Mouse (Mus musculus) lung, postnatal 10 days (tissue): ENCODE data around the gene Prmt8.

Source experiments
- DNase-seq: peaks from one replicate; pipeline ENCODE4 v3.0.0; 2021

Gene Prmt8

DNA sequence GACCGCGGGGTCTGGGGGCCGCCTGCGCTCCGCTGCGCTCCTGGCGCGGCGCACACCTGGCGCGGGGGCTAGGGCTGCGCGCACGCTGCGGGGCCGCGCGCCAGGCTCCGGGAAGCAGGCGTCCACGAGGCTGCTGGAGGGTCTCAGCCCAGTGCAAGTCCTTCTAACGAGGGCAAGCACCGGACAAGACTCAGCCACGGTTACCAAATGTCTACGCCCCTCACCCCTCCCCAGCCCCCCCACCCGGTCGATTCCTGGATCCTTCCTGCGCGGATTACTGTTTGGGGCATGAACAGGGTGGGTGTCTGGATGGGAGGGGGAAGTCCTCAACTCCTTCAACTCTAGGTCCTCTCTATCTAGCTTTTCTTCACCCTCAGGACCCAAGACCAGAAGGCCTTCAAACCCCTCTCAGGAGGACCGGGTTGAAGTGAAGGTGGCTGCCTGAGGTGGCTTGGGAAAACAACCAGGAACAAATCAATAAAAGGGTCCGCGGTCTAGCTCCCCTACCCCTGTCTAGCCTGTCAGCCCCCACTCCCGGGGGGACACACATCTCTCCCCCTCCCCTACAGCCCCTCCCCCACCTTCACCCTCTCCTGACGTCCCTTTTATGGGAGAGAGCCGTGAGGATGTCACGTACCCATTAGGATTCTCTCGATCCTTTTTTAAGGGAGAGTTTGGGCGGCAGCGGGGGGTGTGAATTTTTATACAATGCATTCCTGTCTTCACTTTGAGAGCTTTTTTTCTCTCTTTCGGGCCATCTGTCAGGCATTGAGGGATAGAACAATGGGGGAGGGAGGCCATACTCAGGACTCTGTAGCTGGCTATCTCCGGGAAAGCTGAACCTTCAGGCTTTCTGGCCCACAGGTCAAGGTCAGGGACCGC, at the start of gene Prmt8:
TSS of gene Prmt8 (minus strand) at position 198 of the 882 bp plus-strand sequence.
- DNase-seq, result no peak

DNA sequence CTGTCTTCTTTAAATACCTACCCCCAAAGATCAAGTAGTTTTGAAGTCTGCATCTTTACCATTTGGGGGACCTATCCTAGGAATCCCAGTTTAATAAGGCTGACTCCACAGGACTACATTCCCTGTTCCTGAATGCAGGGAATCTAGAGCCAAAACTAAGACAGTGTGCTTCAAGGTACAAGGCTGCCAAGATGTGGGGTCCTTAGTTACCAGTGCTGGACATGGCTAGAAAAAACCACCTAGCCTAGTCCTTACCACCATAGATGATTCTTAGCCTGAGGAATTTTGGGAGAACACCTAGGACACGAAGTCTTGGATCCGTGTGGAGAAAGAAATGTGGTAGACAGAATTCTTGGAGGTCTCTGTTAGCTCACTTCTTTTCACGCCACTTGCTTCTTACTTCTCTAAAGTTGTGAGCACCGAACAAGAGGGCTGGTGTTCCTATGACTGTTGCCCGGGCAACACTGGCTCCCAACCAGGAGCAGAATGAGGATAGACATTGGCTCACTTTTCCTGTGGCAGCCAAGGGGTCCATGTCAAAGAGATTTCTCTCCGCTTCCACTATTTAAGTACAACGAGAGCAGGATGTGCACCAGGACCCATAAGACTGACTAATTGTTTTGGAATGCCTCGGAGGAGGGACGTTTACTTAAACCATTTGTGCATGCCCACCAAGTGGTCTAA, 33.9 kb upstream of the Prmt8 start:
- DNase-seq, result no peak

DNA sequence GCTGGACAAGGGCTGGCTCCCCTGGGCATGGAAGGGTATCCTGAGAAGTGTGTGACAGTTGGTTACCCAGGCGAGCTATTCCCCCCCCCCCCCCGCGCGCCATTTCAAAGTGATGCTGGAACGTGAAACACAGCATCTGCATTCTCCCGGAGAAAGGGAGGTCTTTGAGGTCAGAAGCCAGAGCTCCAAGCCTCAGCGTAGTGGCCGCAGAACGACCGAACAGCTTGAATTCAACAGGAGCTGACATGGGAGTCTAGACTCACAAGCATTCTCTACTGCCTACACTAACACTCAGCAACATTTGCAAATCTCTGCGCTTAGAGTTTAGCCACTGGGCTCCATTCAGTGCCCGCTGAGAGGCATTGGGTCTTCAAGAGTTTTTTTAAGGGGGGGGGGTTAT, 32.9 kb upstream of the Prmt8 start:
- no peak for DNase-seq

DNA sequence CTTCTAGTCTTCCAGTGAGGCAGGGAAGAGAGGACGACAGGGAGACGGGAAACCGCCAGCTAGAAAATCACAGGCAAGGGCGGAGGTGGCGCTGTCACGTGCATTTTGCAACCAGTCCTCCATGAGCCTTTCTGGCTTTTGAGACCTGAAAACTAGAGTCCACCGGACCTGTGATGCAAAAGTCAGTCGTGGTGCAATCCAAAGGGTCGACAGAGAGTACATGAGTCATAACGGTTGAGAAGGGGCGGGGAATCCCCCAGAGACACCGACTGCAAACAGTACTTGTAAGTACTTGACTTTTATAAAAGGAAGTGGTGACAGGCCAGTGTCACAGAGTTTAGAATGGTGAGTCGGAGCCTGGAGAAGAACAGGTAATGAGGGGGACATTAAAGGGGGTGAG, 20.8 kb upstream of the Prmt8 start:
- peak; percentile 38 for DNase-seq

DNA sequence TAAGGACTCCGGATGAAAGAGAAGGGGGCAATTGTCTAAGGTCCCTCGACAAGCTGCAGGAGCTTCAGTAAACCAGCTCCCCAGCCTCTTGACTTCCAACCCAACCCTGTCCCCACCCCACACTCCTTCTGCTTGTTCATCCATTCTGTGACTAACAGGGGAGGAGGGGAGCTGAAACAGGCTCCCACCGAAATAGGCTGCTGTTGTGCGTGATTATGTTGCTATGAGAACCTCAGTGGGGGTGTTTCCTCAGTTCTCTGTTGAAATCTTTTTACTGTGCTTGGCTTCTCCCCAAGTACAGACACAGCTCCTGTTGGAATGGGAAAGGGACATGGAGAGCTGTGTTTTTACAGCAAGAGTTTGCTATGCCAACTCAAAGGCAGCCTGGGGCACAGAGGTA, 1.5 kb upstream of the Prmt8 start:
- no peak for DNase-seq

DNA sequence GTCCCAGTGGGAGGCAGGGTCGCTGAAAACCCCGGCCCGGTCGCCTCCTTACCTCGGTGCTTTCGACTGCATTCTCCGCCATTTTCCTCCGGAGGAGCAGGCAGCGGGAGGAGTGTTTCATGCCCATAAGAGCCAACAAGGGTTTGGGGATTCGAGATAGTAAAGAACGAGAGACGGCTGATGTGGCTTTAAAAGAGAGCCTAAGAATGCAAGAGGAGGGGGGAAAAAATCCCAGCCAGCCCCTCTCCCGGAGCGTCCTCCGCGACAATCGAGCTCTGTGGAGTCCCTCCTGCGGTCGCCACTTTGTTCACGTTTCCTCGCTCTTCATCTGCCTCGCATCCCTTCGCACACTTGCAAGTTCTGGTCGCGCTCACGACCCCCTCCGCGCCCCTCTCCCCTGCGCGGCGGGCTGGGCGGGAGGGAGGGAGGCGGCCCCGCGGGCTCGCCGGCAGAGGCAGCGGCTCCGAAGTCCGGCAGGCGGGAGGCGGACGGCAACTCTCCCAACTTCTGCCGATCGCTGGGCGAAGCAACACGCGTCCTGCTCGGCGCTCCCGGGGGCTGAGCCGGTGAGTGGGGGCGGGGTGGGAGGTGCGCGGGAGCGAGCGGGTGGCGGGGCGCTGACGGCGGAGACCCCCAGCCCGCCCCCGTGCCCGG, 524 bp downstream of the Prmt8 start:
- no peak for DNase-seq

DNA sequence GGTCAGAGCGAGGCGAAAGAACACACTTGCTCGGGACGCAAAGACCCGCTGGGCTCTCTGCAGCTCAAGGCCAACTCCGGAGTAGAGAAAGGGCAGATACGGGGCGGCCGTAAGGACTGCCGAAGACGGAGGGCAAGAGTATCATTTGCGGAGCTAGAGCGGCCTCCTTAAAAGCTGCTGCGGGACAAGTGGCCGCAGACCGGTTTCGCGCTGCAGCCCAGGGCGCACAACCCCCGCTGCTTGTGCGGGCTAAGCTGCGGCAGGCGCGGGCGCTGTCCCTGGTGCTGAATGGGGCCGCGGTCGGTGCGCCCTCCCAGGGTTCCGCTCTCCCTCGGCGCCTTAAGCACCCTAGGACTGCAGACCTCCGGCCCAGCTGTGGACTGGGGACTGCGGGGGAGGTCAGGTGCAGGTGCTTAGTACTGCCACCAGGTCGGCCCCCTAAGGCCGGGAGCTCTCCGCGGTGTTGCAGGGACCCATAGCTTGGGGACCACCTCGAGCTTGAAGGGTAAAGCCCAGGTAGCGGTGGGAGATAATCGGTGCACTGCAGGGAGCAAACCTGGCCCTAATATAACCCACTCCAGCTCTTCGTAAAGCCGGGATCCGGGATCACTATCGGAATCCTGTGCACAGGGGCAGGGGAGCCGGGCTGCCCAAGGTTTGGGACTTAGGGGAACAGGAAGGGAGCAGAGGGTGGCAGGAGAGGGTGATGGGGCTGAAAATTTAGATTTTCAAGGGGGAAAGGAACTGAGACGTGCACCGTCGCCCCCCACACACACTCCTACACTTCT, 1.4 kb downstream of the Prmt8 start:
- DNase-seq, result peak; percentile 65

DNA sequence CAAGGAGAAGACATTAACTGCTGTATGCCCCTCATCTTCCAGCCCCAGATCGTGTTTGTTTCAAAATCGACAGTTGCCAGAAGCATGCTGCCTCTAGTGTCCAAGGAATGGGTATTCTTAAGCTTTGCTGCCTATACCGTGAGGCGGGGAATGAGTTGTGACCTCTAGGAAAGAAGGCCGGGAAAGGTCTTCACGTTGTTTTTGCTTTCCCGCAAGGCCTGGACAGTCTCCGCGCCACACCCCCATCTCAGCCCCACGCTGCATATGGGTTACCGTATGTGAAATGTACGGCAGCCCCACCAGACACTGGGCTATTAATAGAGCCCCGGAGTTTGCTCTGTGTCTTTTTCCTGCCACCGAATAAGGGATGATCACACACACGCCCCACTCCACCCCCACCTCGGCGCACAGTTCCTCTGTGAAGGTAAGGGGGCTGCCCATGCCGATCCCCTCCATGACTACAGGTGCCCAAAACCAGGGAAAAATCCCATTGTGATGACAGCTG, 2.0 kb downstream of the Prmt8 start:
- DNase-seq, result no peak

DNA sequence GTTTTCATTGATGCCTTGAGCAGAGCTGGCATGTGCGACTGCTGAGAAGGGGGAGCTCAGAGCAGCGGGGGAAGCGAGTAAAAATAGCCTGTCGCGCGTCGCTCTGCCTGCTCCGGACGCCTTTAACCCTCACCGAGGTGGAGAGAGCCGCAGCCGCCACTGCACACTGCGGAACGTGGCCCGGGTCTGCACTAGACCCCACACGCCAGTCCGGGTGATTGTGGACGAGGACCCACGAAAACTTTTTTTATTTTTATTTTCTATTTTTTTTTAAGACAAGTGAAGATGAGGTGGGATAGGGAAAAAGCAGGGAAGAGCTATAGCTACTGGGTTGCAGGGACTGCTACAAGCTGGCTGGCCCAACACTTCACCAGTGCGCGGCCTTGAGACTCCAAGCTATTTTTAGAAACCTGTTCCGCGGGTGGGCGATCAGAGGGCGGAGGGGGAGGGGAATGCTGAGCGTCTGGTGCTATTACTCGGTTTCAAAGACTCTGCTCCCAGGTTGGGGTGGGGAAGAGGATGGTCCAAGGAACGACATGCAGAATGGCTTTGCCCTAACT, 2.6 kb downstream of the Prmt8 start:
- DNase-seq, result no peak

DNA sequence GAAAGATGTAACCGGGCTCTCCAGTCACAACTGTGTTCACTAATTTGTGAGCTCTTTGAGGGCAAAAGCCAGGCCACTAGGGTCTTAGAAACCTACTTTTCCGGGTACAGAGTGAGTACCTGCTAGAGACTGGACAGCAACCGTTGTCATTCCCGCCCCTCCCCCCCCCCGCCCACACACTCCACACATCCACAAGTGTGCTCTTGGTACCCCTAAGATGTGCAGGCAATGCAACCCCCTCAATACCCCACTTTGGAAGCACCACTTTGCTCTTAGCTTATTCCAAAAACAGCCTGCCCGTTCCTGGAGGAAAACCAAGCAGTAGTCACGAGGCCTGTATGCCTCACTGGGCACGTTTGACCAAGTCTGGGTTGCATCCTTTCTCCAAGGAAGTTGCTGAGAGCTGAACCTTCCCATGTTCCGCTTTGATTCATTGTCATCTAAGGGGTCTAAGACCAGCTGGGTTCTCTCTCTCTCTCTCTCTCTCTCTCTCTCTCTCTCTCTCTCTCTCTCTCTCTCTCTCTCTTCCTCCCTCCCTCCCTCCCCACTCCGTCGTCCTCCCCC, 3.1 kb downstream of the Prmt8 start:
- no peak for DNase-seq

DNA sequence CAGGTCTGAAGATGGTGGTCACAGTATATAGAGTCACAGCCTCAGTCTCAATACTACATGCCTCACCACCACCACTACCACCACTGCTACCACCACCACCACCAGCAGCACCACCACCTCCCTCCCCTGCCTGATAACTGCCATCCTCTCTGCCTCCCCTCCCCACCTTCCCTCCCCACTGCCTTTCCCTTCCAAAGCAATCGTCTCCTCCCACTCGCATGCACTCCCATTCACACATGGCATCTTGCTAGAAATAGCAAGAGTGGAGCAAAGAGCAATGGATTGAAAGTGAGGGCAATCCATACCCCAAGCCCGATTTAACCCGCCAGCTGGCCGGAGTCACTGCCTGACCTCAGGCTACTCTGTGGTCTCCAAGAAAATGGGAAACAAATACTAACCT, 3.7 kb downstream of the Prmt8 start:
- no peak for DNase-seq

DNA sequence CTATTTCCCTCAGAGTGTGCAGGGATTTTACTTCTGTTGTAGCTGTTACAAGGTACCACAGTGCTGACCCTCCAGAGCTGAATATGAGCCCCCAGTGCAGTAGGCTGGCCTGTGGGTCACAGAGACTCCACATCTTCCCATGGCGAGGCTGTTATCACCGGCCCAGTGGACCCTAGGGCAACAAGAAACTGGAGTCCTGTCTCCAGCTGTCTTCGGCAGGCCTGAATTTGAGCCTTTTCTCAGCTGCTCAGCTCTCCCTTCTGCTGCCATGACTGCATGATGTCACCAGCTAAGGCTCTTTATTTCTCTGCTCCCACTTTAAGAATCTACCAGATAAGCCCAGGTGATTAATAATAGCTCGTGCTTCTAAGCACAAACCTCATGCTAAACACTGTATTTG, 11.0 kb downstream of the Prmt8 start:
- DNase-seq, result no peak

DNA sequence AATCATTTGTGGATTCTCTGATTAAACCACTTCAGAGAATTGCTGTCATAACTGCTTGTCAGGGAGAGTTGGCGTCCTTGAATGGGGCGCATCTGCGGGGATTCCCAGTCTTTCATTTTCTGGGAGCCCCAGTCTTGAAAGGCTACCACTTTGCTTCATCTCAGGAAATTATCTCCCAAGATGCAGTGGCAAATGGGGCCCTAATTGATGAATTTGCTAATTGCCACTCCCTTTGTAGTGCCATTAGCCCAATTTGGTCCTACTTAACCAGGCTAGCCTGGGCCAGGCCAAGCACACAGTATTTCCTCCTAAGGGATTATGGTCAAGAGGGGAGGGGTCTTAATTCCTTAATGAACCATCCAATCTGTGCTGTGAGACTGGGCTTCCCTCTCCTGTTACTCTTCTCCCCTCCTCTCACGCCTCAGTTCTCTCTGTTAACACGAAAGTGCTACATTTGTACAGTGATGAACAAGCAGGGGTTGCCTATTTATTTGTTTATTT, 11.6 kb downstream of the Prmt8 start:
- no peak for DNase-seq

DNA sequence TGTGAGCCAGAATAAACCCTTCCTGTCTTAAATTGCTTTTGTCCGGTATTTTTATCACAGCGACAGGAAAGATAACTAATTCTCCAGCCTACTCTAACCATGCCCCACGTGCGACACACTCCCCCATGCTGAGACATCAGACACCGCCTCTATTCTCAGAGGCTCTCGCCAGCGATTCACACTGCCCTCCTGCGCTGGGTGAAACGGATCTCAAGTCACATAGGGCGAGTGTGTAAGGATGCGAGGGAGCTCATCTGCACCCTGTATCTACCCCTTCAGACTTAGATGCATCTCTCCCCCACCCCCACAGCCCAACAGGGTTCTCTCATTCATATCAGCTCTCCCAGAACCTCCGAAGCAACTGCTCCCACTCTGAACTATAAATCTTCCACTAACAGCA, 12.4 kb downstream of the Prmt8 start:
- no peak for DNase-seq

DNA sequence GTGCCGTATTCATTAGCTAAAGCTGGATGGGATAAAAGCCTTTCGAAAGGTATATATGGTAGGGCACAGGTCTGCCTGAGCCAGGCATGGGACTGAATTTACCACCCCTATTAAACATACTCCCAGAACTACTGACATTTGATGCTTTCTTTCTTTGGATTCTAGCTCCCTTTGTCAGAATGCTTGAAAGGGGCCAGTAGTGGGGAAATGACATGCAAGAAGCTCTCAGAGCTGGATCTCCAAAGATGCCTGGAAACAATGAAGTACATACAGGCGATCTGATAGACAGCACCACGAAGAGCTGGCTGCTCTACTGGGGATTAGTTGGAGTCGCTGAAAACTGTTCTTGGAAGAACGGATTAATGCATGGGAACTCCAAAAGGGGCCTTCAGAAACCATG, 16.0 kb downstream of the Prmt8 start:
- DNase-seq, result no peak

DNA sequence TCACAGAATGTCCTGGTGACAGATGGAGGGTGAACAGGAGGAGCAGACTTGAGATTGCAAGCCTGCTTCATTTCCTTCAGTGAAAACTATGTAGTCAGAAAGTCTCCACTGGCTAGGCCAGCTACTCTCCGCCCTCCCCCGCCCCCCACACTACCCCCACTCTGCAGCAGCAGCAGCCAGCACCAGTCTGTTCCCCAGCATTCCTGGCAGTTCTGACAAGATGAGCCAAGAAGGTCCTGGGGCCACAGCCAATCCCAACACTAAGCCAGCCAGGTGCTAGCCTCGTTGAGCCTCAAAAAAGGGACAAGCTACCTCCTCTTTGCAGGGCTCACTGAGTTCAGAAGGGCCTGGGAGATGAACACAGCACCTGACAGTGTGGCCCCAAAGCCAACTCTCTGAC, 16.6 kb downstream of the Prmt8 start:
- DNase-seq, result no peak

DNA sequence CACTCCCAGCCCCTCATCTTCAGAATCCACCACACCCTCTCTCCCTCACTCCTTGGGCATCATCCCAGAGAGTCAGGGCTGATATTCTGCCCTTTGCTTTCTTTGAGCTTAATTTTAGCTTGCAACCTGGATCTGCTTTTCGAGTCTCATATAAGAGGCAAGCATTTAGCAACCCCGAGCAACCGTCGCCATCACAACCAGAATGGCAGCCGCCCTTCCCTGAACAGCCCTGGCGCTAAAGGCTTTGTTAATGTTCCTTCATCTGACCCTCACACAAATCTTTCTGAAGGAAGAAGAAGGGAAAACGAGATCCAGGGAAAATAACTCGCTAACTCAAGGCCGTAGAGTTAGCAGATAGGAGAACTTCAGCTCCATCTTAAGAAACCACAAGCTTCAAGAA, 17.8 kb downstream of the Prmt8 start:
- DNase-seq, result no peak

DNA sequence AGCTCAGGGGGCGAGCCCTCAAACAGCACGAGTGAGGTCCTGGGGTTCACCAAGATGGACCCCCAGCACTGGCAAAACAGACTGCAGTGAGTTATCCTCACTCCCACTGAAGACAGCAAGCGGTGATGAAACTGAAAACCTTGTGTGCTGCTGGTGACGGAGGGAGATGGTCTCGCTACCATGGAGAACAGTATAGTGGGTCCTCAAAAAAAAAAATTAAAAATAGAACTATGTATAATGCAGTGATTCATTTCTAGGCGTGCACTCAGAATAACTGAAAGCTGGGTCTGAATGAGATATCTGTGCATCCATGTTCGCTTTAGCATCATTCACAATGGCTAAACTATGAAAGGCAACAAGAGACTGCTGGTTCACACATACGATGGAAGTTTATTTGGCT, 20.5 kb downstream of the Prmt8 start:
- DNase-seq, result no peak

DNA sequence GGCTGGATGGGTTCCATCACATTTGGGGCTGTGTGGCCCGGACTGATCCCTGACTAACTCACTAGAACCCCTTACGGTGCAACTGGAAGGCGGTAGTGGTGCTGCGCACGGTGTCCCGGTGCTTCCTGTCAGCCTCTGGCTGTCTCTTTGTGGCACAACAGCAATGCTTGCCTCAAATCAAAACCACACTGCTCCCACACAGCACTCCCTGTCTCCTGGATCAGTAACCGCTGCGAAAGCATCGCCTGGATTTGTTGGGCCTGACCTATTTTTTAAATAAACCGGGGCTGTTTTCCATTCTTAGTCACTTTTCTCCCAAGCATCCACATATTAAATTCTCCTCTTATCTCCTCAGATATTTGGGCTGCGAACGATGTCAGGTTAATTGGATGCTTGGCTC, 27.0 kb downstream of the Prmt8 start:
- DNase-seq, result no peak

DNA sequence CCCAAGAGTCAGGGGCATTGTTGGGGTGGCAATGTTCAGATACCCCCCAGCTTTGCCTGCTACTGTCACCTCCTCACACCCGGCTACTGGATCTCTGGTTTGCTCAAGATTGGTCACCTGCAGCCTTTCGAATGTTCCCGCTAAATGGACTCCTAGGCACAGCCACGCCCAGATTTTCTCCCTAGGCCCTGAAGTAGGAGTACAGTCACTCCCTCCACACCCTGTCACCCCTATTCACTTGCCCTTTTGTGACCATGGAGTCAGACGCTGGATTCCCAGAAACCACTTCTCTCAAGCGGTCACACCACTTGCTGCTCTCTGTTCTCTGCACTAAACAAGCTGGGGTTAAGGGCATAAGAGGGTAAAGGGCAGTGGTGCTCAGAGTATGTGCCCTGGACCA, 28.1 kb downstream of the Prmt8 start:
- no peak for DNase-seq

DNA sequence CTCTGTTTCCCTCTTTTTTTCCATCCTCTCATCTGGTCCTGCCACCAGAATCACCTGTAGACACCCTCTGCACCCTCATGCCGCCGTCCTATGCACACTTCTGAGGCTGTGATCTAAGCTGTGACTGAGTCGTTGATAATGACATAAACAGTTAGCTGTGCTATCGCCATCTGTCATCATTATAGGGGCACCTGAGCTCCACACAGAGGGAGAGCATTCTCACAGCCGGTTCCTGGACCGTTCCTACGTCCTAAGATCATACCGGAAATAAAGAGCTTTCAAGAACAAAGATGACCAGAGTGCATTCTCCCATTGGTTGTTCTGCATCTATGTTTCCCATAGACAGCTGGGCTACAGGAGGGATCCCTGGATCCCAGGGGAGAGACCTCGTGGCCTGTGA, 28.6 kb downstream of the Prmt8 start:
- DNase-seq, result no peak

DNA sequence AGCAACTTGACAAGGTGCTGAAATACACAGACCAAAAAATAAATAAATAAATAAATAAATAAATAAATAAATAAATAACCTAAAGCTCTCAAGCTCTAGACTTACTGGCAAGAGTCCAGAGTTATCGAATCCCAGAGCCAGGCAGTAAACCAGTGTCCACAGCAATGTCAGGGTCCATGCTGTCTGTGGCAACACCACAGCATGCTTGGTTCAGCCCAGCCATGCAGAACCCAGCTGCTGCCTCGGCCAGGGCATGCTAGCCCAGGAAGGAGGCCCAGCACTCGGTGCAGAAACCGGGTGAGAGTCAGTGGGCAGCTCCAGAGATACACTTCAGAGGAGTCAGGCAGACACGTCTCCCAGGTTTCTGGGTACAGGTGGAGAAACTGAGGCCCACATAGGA, 29.4 kb downstream of the Prmt8 start:
- no peak for DNase-seq
